23 mouse cellular contexts compared by ENCODE assay signal in genomic region chrX:48305356-48305755, GRCm38 (mm10). TPM values are rescaled to one million over a fixed set of nuclear protein-coding genes. Genes with fewer than 3 reads are reported as not detected.
A peak's percentile ranks its signal among the peaks of the same experiment; 100 is the strongest.
DNase-seq lines count a peak whose midpoint lies in the region; ATAC-seq and TF ChIP-seq lines count a peak whose summit lies in the region.
"Had no signal": no experiment of that assay in that cellular context is flagged by ENCODE, and none has a peak within 500 bp of the region (broad histone marks: within the 10 kb centered on the region; RNA-seq: fewer than 3 reads in every experiment).

No protein-coding gene starts in this region.

- TF ChIP-seq EP300 in ES-Bruce4 (IDR thresholded peaks at IDR 0.05; ENCODE audit: insufficient read depth, low read depth, low read length) = 0 out of 2 replicates have a peak, but pooled peaks have one; percentile 39

- H3K9ac ChIP-seq in ES-Bruce4 (ENCODE audit: low read depth, poor library complexity, severe bottlenecking) (no peak overlapping the region), ES-E14 (ENCODE audit: insufficient read depth, low read depth, low read length, poor library complexity, severe bottlenecking) (no peak overlapping the region)
- no peak overlapping the region for H3K9ac ChIP-seq in heart, embryonic 12.5 days
- H3K9ac ChIP-seq: embryonic facial prominence, embryonic 13.5 days; embryonic facial prominence, embryonic 15.5 days; forebrain, embryonic 12.5 days had no signal

- H3K36me3 ChIP-seq in ES-Bruce4 (ENCODE audit: control insufficient read depth, insufficient read depth, low read length, poor library complexity, severe bottlenecking) (no peaks in the 10 kb centered on the region), ES-E14 (ENCODE audit: control insufficient read depth, insufficient read depth, low read length, poor library complexity, severe bottlenecking) (no peaks in the 10 kb centered on the region)
- no peaks in the 10 kb centered on the region for H3K36me3 ChIP-seq in heart, embryonic 12.5 days
- H3K36me3 ChIP-seq: embryonic facial prominence, embryonic 13.5 days; embryonic facial prominence, embryonic 15.5 days; forebrain, embryonic 10.5 days; forebrain, embryonic 12.5 days had no signal

- TF ChIP-seq CTCF in ES-Bruce4 (IDR thresholded peaks at IDR 0.05; ENCODE audit: low read depth, low read length) = no peak

- no peak for ATAC-seq in heart, embryonic 12.5 days (ENCODE audit: insufficient number of reproducible peaks, low FRiP score)
- ATAC-seq: CD4-positive, CD25-positive, alpha-beta regulatory T cell, adult 4 months; forebrain, embryonic 14.5 days; forebrain, embryonic 16.5 days had no signal

- 82% methylated on average over 4 of the region's 4 CpGs for WGBS in heart, embryonic 12.5 days

- no peak overlapping the region for H3K4me2 ChIP-seq in heart, embryonic 12.5 days
- H3K4me2 ChIP-seq: embryonic facial prominence, embryonic 13.5 days; embryonic facial prominence, embryonic 15.5 days; forebrain, embryonic 12.5 days had no signal

- DNase-seq in ES-E14 (ENCODE audit: low read depth, low spot score) (no peak), ZHBTc4 (ENCODE audit: low read depth, low spot score) (peak; percentile 73)
- DNase-seq in adrenal gland, postnatal 36 days = no peak
- DNase-seq: adrenal gland, adult 2 months; adrenal gland, postnatal 10 days; adrenal gland, postnatal 25 days; B cell, adult 2 months; cerebellum, adult 11-12 months; cerebellum, adult 2 months; cerebellum, adult 9-10 months; cerebellum, postnatal 10 days; cerebellum, postnatal 25 days had no signal

- H3K9me3 ChIP-seq in ES-Bruce4 (replicated peaks; ENCODE audit: control insufficient read depth, insufficient read depth, low read length, poor library complexity, severe bottlenecking) = no peaks in the 10 kb centered on the region
- H3K9me3 ChIP-seq in ES-E14 (ENCODE audit: control insufficient read depth, insufficient read depth, low read depth, low read length) = no peaks in the 10 kb centered on the region
- no peaks in the 10 kb centered on the region for H3K9me3 ChIP-seq in heart, embryonic 12.5 days (replicated peaks)
- H3K9me3 ChIP-seq: embryonic facial prominence, embryonic 13.5 days; embryonic facial prominence, embryonic 15.5 days; forebrain, embryonic 10.5 days; forebrain, embryonic 12.5 days had no signal

- in situ Hi-C loops in ES-E14 (cut with MboI; ENCODE audit: low sequenced_read_pairs in 2 of 2, unreplicated experiment in 2 of 2) = no loop called here

- H3K4me3 ChIP-seq in ES-Bruce4 (ENCODE audit: low read depth, low read length) = no peak overlapping the region
- no peak overlapping the region for H3K4me3 ChIP-seq in ES-E14 (ENCODE audit: insufficient read depth in 1 of 2, low read depth in 1 of 2, low read length in 2 of 2, poor library complexity in 1 of 2, severe bottlenecking in 1 of 2)
- H3K4me3 ChIP-seq in heart, embryonic 12.5 days = no peak overlapping the region
- H3K4me3 ChIP-seq: embryonic facial prominence, embryonic 13.5 days; embryonic facial prominence, embryonic 15.5 days; erythroblast, embryonic 14.5 days; forebrain, embryonic 10.5 days; forebrain, embryonic 12.5 days had no signal

- H3K27ac ChIP-seq in ES-Bruce4 (ENCODE audit: insufficient read depth, low read length) (peak overlapping the region; percentile 83), ES-E14 (ENCODE audit: insufficient read depth, low read depth, low read length, poor library complexity, severe bottlenecking) (peak overlapping the region; percentile 68; the same call in 1 of the 2 replicates)
- no peak overlapping the region for H3K27ac ChIP-seq in heart, embryonic 12.5 days (ENCODE audit: poor library complexity, severe bottlenecking)
- H3K27ac ChIP-seq: embryonic facial prominence, embryonic 13.5 days; embryonic facial prominence, embryonic 15.5 days; forebrain, embryonic 10.5 days; forebrain, embryonic 12.5 days had no signal

- H3K4me1 ChIP-seq in ES-Bruce4 (ENCODE audit: control insufficient read depth, insufficient read depth, low read length) (peaks cover 2% of the 10 kb centered on the region), ES-E14 (ENCODE audit: control insufficient read depth in 2 of 2, insufficient read depth in 2 of 2, low read length in 2 of 2, poor library complexity in 1 of 2) (peaks cover 0 to 2% of the 10 kb centered on the region in 2 experiments; a peak in 2 of 4 replicates)
- peaks cover 5% of the 10 kb centered on the region; the same call in 1 of the 2 replicates for H3K4me1 ChIP-seq in heart, embryonic 12.5 days (replicated peaks)
- H3K4me1 ChIP-seq: embryonic facial prominence, embryonic 13.5 days; embryonic facial prominence, embryonic 15.5 days; forebrain, embryonic 12.5 days had no signal

- no peak for TF ChIP-seq POLR2A in ES-Bruce4 (IDR thresholded peaks at IDR 0.05; ENCODE audit: insufficient read depth, low read length)

- no peaks in the 10 kb centered on the region for H3K27me3 ChIP-seq in ES-Bruce4 (ENCODE audit: control insufficient read depth, insufficient read depth, low read length, poor library complexity, severe bottlenecking)
- peaks cover 5% of the 10 kb centered on the region; the same call in 1 of the 2 replicates for H3K27me3 ChIP-seq in heart, embryonic 12.5 days (replicated peaks)
- H3K27me3 ChIP-seq: CH12.LX; embryonic facial prominence, embryonic 13.5 days; embryonic facial prominence, embryonic 15.5 days; forebrain, embryonic 12.5 days had no signal

TF ChIP-seq in ES-E14, 5 proteins besides CTCF, POLR2A, EP300 and RAD21:
- TF ChIP-seq ZC3H11A (IDR thresholded peaks at IDR 0.05; ENCODE audit: borderline replicate concordance, low read depth, low read length) = no peak

RNA-seq across cellular contexts. Expression of gene Bcorl1, which starts 35.8 kb away (rescaled TPM):
- 9.9 and 11.3 TPM in 2 replicates for polyA plus RNA-seq in ES-Bruce4 (2011; ENCODE audit: insufficient read depth, insufficient read length, low read depth, missing spikeins)
- 1.7 and 2.7 TPM in 2 replicates for total RNA-seq in ES-E14 (2012; rRNA removed)
- 4.6 and 5.9 TPM in 2 replicates for polyA plus RNA-seq in heart, embryonic 12.5 days (2016; fragmentation: Nextera tagmentation; extraction: Ambion mirVana)
- total RNA-seq in adrenal gland, postnatal 36 days (2021) = 10 to 100 TPM in 1 of 2 experiments, 1 to 10 TPM in 1; 9.8 to 11.2 TPM

RNA-seq across cellular contexts. Expression of gene Utp14a, which starts 48.7 kb away (rescaled TPM):
- polyA plus RNA-seq in ES-Bruce4 (2011; ENCODE audit: insufficient read depth, insufficient read length, low read depth, missing spikeins) = 61.6 and 62.7 TPM in 2 replicates
- 52.0 and 57.7 TPM in 2 replicates for total RNA-seq in ES-E14 (2012; rRNA removed)
- polyA plus RNA-seq in heart, embryonic 12.5 days (2016; fragmentation: Nextera tagmentation; extraction: Ambion mirVana) = 9.1 and 11.3 TPM in 2 replicates
- total RNA-seq in adrenal gland, postnatal 36 days (2021) = 10 to 100 TPM; 15.4 to 17.3 TPM
